Comparison of ENCODE assay signal across 20 mouse cellular contexts in the genomic region with DNA sequence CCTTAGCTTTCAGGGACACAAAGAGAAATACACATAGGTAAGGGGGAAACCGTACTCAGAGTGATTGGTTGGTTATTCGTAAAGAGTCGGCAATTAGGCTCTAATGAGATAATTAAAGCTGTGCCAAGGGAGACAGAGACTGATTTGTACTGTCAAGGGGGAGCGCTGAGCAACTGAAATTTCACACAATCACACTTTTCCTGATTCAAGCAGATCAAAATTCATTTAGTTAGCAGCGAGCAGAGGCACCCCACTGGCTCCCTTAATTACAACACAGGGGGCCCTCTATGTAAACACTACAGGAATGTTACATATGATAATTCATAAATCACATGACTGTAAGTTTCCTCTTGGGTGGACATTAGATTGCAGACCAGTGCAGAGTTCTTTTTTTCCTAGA.
DNase-seq lines count a peak whose midpoint lies in the region; ATAC-seq and TF ChIP-seq lines count a peak whose summit lies in the region.
"Had no signal": no experiment of that assay in that cellular context is flagged by ENCODE, and none has a peak within 500 bp of the region (broad histone marks: within the 10 kb centered on the region; RNA-seq: fewer than 3 reads in every experiment).

No protein-coding gene starts in this region.

- no peak for TF ChIP-seq CTCF in brain, embryonic 14.5 days (IDR thresholded peaks at IDR 0.05; ENCODE audit: borderline replicate concordance, extremely low read depth, insufficient read depth, insufficient read length)

- H3K9ac ChIP-seq in hindbrain, embryonic 12.5 days: no peak overlapping the region
- no peak overlapping the region for H3K9ac ChIP-seq in hindbrain, embryonic 14.5 days
- no peak overlapping the region for H3K9ac ChIP-seq in neural tube, embryonic 13.5 days
- H3K9ac ChIP-seq: heart, embryonic 13.5 days; liver, postnatal 0 days; stomach, embryonic 15.5 days had no signal

- no peak for DNase-seq in hindbrain, embryonic 10.5 days (ENCODE audit: low spot score)
- peak; percentile 87 for DNase-seq in brain, embryonic 14.5 days (ENCODE audit: low read depth)
- peak; percentile 60 for DNase-seq in hindbrain, embryonic 14.5 days (ENCODE audit: low spot score)
- no peak for DNase-seq in ovary, postnatal 10 days (ENCODE audit: low spot score)
- no peak for DNase-seq in kidney, postnatal 10 days
- DNase-seq: adrenal gland, postnatal 14 days; B cell, adult 2 months; cerebellum, adult 18-20 months; heart, postnatal 36 days; kidney, adult 11 months; kidney, postnatal 25 days; layer of hippocampus, adult 9-11 months; liver; liver, postnatal 0 days; lung, postnatal 36 days; thymus, adult 2 months had no signal

- no peaks in the 10 kb centered on the region for H3K36me3 ChIP-seq in hindbrain, embryonic 12.5 days
- H3K36me3 ChIP-seq in hindbrain, embryonic 10.5 days: no peaks in the 10 kb centered on the region
- H3K36me3 ChIP-seq in hindbrain, embryonic 14.5 days (replicated peaks; ENCODE audit: control insufficient read depth, insufficient read depth): no peaks in the 10 kb centered on the region
- no peaks in the 10 kb centered on the region for H3K36me3 ChIP-seq in neural tube, embryonic 13.5 days
- H3K36me3 ChIP-seq: heart, embryonic 13.5 days; stomach, embryonic 15.5 days had no signal

- peak; percentile 66; the same call in 1 of the 2 replicates for ATAC-seq in hindbrain, embryonic 12.5 days (ENCODE audit: low FRiP score)
- peak; percentile 86 for ATAC-seq in hindbrain, embryonic 14.5 days (ENCODE audit: low FRiP score)
- peak; percentile 88 for ATAC-seq in neural tube, embryonic 13.5 days (ENCODE audit: low read depth)
- ATAC-seq: liver, postnatal 0 days had no signal

- H3K27ac ChIP-seq in hindbrain, embryonic 12.5 days: no peak overlapping the region
- H3K27ac ChIP-seq in hindbrain, embryonic 10.5 days: no peak overlapping the region
- H3K27ac ChIP-seq in hindbrain, embryonic 14.5 days: no peak overlapping the region; the same call in 1 of the 2 replicates
- peak overlapping the region; percentile 34 for H3K27ac ChIP-seq in neural tube, embryonic 13.5 days (replicated peaks)
- H3K27ac ChIP-seq: heart, embryonic 13.5 days; stomach, embryonic 15.5 days had no signal

- no peak overlapping the region for H3K4me3 ChIP-seq in hindbrain, embryonic 12.5 days
- H3K4me3 ChIP-seq in hindbrain, embryonic 10.5 days: no peak overlapping the region
- no peak overlapping the region for H3K4me3 ChIP-seq in hindbrain, embryonic 14.5 days (replicated peaks; ENCODE audit: low read length)
- H3K4me3 ChIP-seq in neural tube, embryonic 13.5 days: no peak overlapping the region
- H3K4me3 ChIP-seq: heart, embryonic 13.5 days; stomach, embryonic 15.5 days had no signal

- H3K27me3 ChIP-seq in hindbrain, embryonic 12.5 days: no peaks in the 10 kb centered on the region
- no peaks in the 10 kb centered on the region for H3K27me3 ChIP-seq in hindbrain, embryonic 10.5 days (ENCODE audit: insufficient read depth, poor library complexity, severe bottlenecking)
- H3K27me3 ChIP-seq in hindbrain, embryonic 14.5 days (ENCODE audit: control insufficient read depth, insufficient read depth, low read length): no peaks in the 10 kb centered on the region
- H3K27me3 ChIP-seq in neural tube, embryonic 13.5 days: no peaks in the 10 kb centered on the region
- H3K27me3 ChIP-seq: heart, embryonic 13.5 days; stomach, embryonic 15.5 days had no signal

- H3K9me3 ChIP-seq in hindbrain, embryonic 12.5 days (replicated peaks): no peaks in the 10 kb centered on the region
- no peaks in the 10 kb centered on the region for H3K9me3 ChIP-seq in hindbrain, embryonic 10.5 days
- no peaks in the 10 kb centered on the region for H3K9me3 ChIP-seq in hindbrain, embryonic 14.5 days (ENCODE audit: control insufficient read depth, low read length)
- no peaks in the 10 kb centered on the region for H3K9me3 ChIP-seq in neural tube, embryonic 13.5 days
- H3K9me3 ChIP-seq: heart, embryonic 13.5 days; stomach, embryonic 15.5 days had no signal

- TF ChIP-seq POLR2A in brain, embryonic 14.5 days (IDR thresholded peaks at IDR 0.05; ENCODE audit: borderline replicate concordance, extremely low read depth, insufficient read depth, insufficient read length, poor library complexity, severe bottlenecking): no peak

- H3K4me1 ChIP-seq in hindbrain, embryonic 12.5 days: peaks cover 6% of the 10 kb centered on the region; the same call in 1 of the 2 replicates
- H3K4me1 ChIP-seq in hindbrain, embryonic 10.5 days (replicated peaks): 0 out of 2 replicates have a peak, but pooled peaks cover 5% of the 10 kb centered on the region
- H3K4me1 ChIP-seq in hindbrain, embryonic 14.5 days (replicated peaks; ENCODE audit: control insufficient read depth, insufficient read depth, low read length): peaks cover 12% of the 10 kb centered on the region
- H3K4me1 ChIP-seq in neural tube, embryonic 13.5 days (replicated peaks): peaks cover 15% of the 10 kb centered on the region; the same call in 1 of the 2 replicates
- H3K4me1 ChIP-seq: heart, embryonic 13.5 days; stomach, embryonic 15.5 days had no signal

- 35% methylated on average over 5 of the region's 5 CpGs for WGBS in hindbrain, embryonic 12.5 days
- whole genome bisulfite sequencing in hindbrain, embryonic 10.5 days: 60% methylated on average over 5 of the region's 5 CpGs
- WGBS in hindbrain, embryonic 14.5 days: 33% methylated on average over 5 of the region's 5 CpGs
- WGBS in neural tube, embryonic 13.5 days: 28% methylated on average over 5 of the region's 5 CpGs

- no peak overlapping the region for H3K4me2 ChIP-seq in hindbrain, embryonic 12.5 days (replicated peaks)
- no peak overlapping the region for H3K4me2 ChIP-seq in hindbrain, embryonic 14.5 days (replicated peaks)
- H3K4me2 ChIP-seq in neural tube, embryonic 13.5 days: no peak overlapping the region
- H3K4me2 ChIP-seq: heart, embryonic 13.5 days; stomach, embryonic 15.5 days had no signal

Comparison
In these comparisons a context has a peak if more than half of its experiments do, and no peak if none do; other contexts are left out.
1. DNase-seq: peak in brain, embryonic 14.5 days (single experiment) and hindbrain, embryonic 14.5 days (single experiment); none in hindbrain, embryonic 10.5 days (single experiment), ovary, postnatal 10 days (single experiment) and kidney, postnatal 10 days (single experiment).
2. Peak in every context shown above with its lines, with median percentiles within 50 percentile points of each other: ATAC-seq.